ENCODE assay signal across 20 mouse cellular contexts in genomic region chr1:17337827-17338226, GRCm38 (mm10).
"Had no signal": no experiment of that assay in that cellular context is flagged by ENCODE, and none has a peak within 500 bp of the region (broad histone marks: within the 10 kb centered on the region; RNA-seq: fewer than 3 reads in every experiment).

No protein-coding gene starts in this region.

- H3K36me3 ChIP-seq: liver, embryonic 13.5 days; midbrain, embryonic 12.5 days; midbrain, embryonic 15.5 days; neural tube, embryonic 13.5 days had no signal

- H3K4me1 ChIP-seq: liver, embryonic 13.5 days; midbrain, embryonic 12.5 days; midbrain, embryonic 15.5 days; neural tube, embryonic 13.5 days had no signal

- H3K4me3 ChIP-seq: left cerebral cortex, adult 2 months; liver, embryonic 13.5 days; midbrain, embryonic 12.5 days; midbrain, embryonic 15.5 days; myocyte; neural tube, embryonic 13.5 days had no signal

- H3K27me3 ChIP-seq: liver, embryonic 13.5 days; midbrain, embryonic 12.5 days; midbrain, embryonic 15.5 days; neural tube, embryonic 13.5 days had no signal

- DNase-seq: kidney, adult 18-20 months; kidney, adult 9 months; kidney, postnatal 25 days; liver, embryonic 13.5 days; lung, embryonic 14.5 days; right cerebral cortex, adult 18-20 months; right cerebral cortex, postnatal 14 days; right cerebral cortex, postnatal 4 days; thymus, postnatal 25 days had no signal

- ATAC-seq: inflammation-experienced regulatory T-cells, adult 6 months; intestine, embryonic 16.5 days; lung, postnatal 0 days; midbrain, embryonic 15.5 days had no signal

- H3K4me2 ChIP-seq: liver, embryonic 13.5 days; lung, embryonic 14.5 days; midbrain, embryonic 12.5 days; midbrain, embryonic 15.5 days; neural tube, embryonic 13.5 days had no signal

- H3K27ac ChIP-seq: kidney, postnatal 0 days; left cerebral cortex, adult 2 months; liver, embryonic 13.5 days; macrophage; midbrain, embryonic 12.5 days; midbrain, embryonic 15.5 days; neural tube, embryonic 13.5 days; stomach, postnatal 0 days had no signal

- H3K9me3 ChIP-seq: liver, embryonic 13.5 days; midbrain, embryonic 12.5 days; midbrain, embryonic 15.5 days; neural tube, embryonic 13.5 days had no signal

- H3K9ac ChIP-seq: liver, embryonic 13.5 days; lung, embryonic 14.5 days; midbrain, embryonic 12.5 days; midbrain, embryonic 15.5 days; neural tube, embryonic 13.5 days had no signal
